Mouse (Mus musculus) liver, adult 2 months (tissue): Measurements from ENCODE around the gene Pdzrn3. TPM values are rescaled to one million over a fixed set of nuclear protein-coding genes. Genes with fewer than 3 reads are reported as not detected.

Experiments used
- DNase-seq: peaks from one replicate; pipeline ENCODE4 v3.0.0-alpha.2; 2011; ENCODE audit warnings: low read depth, low spot score; ENCODE audit errors: extremely low read depth
- H3K27ac ChIP-seq: fragments of 200-500 bp; replicated peaks from 2 replicates; pipeline ENCODE4 v1.5.1; 2012; ENCODE audit warnings: low read depth, mild to moderate bottlenecking, control low read depth, inconsistent platforms, low read length; ENCODE audit not compliant: insufficient read depth
- H3K27me3 ChIP-seq: fragments of 200-500 bp; 2 replicates; pipeline ENCODE4 v1.6.1; 2012; ENCODE audit warnings: mild to moderate bottlenecking, moderate library complexity, low read length, inconsistent platforms; ENCODE audit not compliant: control insufficient read depth, insufficient read depth
- H3K36me3 ChIP-seq: fragments of 200-500 bp; 2 replicates; pipeline ENCODE4 v1.6.1; 2012; ENCODE audit warnings: low read length, inconsistent platforms; ENCODE audit not compliant: control insufficient read depth, insufficient read depth
- H3K4me1 ChIP-seq: fragments of 200-500 bp; 2 replicates; pipeline ENCODE4 v1.6.1; 2011; ENCODE audit warnings: low read length; ENCODE audit not compliant: control insufficient read depth, insufficient read depth
- H3K4me3 ChIP-seq: fragments of 200-500 bp; 2 replicates; pipeline ENCODE4 v1.5.1; 2011; ENCODE audit warnings: low read depth, mild to moderate bottlenecking, control low read depth, low read length, moderate library complexity; ENCODE audit not compliant: insufficient read depth
- H3K79me2 ChIP-seq: fragments of 200-500 bp; 2 replicates; pipeline ENCODE4 v1.6.1; 2012; ENCODE audit warnings: inconsistent platforms, mild to moderate bottlenecking, low read length, moderate library complexity; ENCODE audit not compliant: control insufficient read depth, insufficient read depth
- H3K9ac ChIP-seq: fragments of 200-500 bp; 2 replicates; pipeline ENCODE4 v1.6.1; 2012; ENCODE audit warnings: low read depth, mild to moderate bottlenecking, control low read depth, inconsistent platforms, low read length
- CTCF ChIP-seq: fragments of 200-500 bp; IDR thresholded peaks from 2 replicates; pipeline ENCODE4 v1.5.1; 2011; ENCODE audit warnings: low read depth, low read length, control low read depth
- POLR2A ChIP-seq: fragments of 200-500 bp; IDR thresholded peaks from 2 replicates; pipeline ENCODE4 v1.6.1; 2011; ENCODE audit warnings: low read length, control low read depth; ENCODE audit not compliant: insufficient read depth; ENCODE audit errors: extremely low read depth
- WGBS: fragments of 180-500 bp; shearing (Covaris S2); methylation state at CpG from one replicate; pipeline ENCODE4 v1.1.7; 2018; 5-methylcytosine and 5-hydroxymethylcytosine counted together
- polyA plus RNA-seq: library from polyadenylated mRNA; depleted of rRNA; stranded (reverse); fragments of >200 nt; gene quantifications from 2 replicates; pipeline ENCODE4 v1.2.3, GENCODE M21; 2012
- total RNA-seq: library from RNA; depleted of rRNA; stranded (reverse); fragments of >200 nt; gene quantifications from 2 replicates; pipeline ENCODE4 v1.2.3, GENCODE M21; 2014

The Pdzrn3 gene
- total and polyA plus RNA-seq, 2 experiments = 2.9 to 3.2 TPM

GRCm38 (mm10) chr6:101187322-101187721 lies 190.4 kb downstream of the Pdzrn3 start:
- Histone ChIP-seq H3K9ac (no peak overlapping the region), H3K4me3 (no peak overlapping the region), H3K36me3 (no peaks in the 10 kb centered on the region), H3K27ac (no peak overlapping the region), H3K27me3 (no peaks in the 10 kb centered on the region), H3K79me2 (no peaks in the 10 kb centered on the region), H3K4me1 (peaks cover 2% of the 10 kb centered on the region; the same call in 1 of the 2 replicates)
- TF ChIP-seq POLR2A = no peak
- TF ChIP-seq CTCF = no peak
- DNase-seq = no peak
- WGBS = 89% methylated on average over 6 of the region's 6 CpGs

GRCm38 (mm10) chr6:101186887-101187286 lies 190.8 kb downstream of the Pdzrn3 start:
- 73% methylated on average over 3 of the region's 3 CpGs for WGBS
- TF ChIP-seq CTCF (no peak), POLR2A (no peak)
- H3K4me3 ChIP-seq = no peak overlapping the region
- DNase-seq = no peak
- no peaks in the 10 kb centered on the region for H3K79me2 ChIP-seq
- no peaks in the 10 kb centered on the region for H3K27me3 ChIP-seq
- peaks cover 2% of the 10 kb centered on the region; the same call in 1 of the 2 replicates for H3K4me1 ChIP-seq
- no peak overlapping the region for H3K9ac ChIP-seq
- H3K27ac ChIP-seq = no peak overlapping the region
- H3K36me3 ChIP-seq = no peaks in the 10 kb centered on the region

GRCm38 (mm10) chr6:101184103-101184785 lies 193.5 kb downstream of the Pdzrn3 start:
- Histone ChIP-seq H3K27ac (no peak overlapping the region), H3K9ac (no peak overlapping the region), H3K79me2 (no peaks in the 10 kb centered on the region), H3K4me3 (no peak overlapping the region), H3K36me3 (no peaks in the 10 kb centered on the region), H3K27me3 (no peaks in the 10 kb centered on the region), H3K4me1 (peaks cover 2% of the 10 kb centered on the region; the same call in 1 of the 2 replicates)
- 80% methylated on average over 10 of the region's 10 CpGs for WGBS
- no peak for TF ChIP-seq POLR2A
- DNase-seq = no peak

GRCm38 (mm10) chr6:101170699-101171098 lies 207.0 kb downstream of the Pdzrn3 start:
- H3K4me3 ChIP-seq = no peak overlapping the region
- no peaks in the 10 kb centered on the region for H3K79me2 ChIP-seq
- H3K27ac ChIP-seq = no peak overlapping the region
- H3K9ac ChIP-seq = no peak overlapping the region
- no peaks in the 10 kb centered on the region for H3K27me3 ChIP-seq
- no peaks in the 10 kb centered on the region for H3K4me1 ChIP-seq
- DNase-seq = no peak
- TF ChIP-seq CTCF (no peak), POLR2A (no peak)
- WGBS = 87% methylated on average over 7 of the region's 7 CpGs
- no peaks in the 10 kb centered on the region for H3K36me3 ChIP-seq

- Histone ChIP-seq H3K79me2 (no peaks in the 10 kb centered on the region), H3K36me3 (no peaks in the 10 kb centered on the region), H3K27ac (no peak overlapping the region), H3K9ac (no peak overlapping the region), H3K4me3 (no peak overlapping the region), H3K4me1 (no peaks in the 10 kb centered on the region), H3K27me3 (no peaks in the 10 kb centered on the region)
- no peak for TF ChIP-seq POLR2A
- TF ChIP-seq CTCF = no peak
- DNase-seq = no peak
- whole genome bisulfite sequencing = 96% methylated on average over 1 of the region's 1 CpGs
Measured at GRCm38 (mm10) chr6:101153511-101153921, 224.2 kb downstream of the Pdzrn3 start.

- Histone ChIP-seq H3K4me1 (no peaks in the 10 kb centered on the region), H3K27ac (no peak overlapping the region), H3K36me3 (no peaks in the 10 kb centered on the region), H3K9ac (no peak overlapping the region), H3K79me2 (no peaks in the 10 kb centered on the region), H3K27me3 (no peaks in the 10 kb centered on the region), H3K4me3 (no peak overlapping the region)
- DNase-seq = no peak
- 81% methylated on average over 3 of the region's 3 CpGs for WGBS
- TF ChIP-seq POLR2A (no peak), CTCF (no peak)
Measured at GRCm38 (mm10) chr6:101135368-101135767, 242.3 kb downstream of the Pdzrn3 start.
